Mouse (Mus musculus) lung, adult 2 months (tissue): ENCODE measurements at regions not wholly inside any gene's neighbourhood (a gene's known extent, or its start where the extent isn't known, plus 50 kb on each side); places are given as distances from the start of the nearest gene placed in this dataset.

ENCODE experiments used
- DNase-seq: peaks from one replicate; pipeline ENCODE4 v3.0.0; 2022
- H3K4me1 ChIP-seq: fragments of 200-500 bp; 2 replicates; pipeline ENCODE4 v1.6.1; 2011; ENCODE audit warnings: low read length; ENCODE audit not compliant: control insufficient read depth, insufficient read depth
- H3K4me3 ChIP-seq: fragments of 200-500 bp; replicated peaks from 2 replicates; pipeline ENCODE3; 2011; ENCODE audit warnings: low read depth, mild to moderate bottlenecking, control low read depth, low read length; ENCODE audit errors: extremely low read depth
- CTCF ChIP-seq: fragments of 200-500 bp; IDR thresholded peaks from 2 replicates; pipeline ENCODE4 v1.5.1; 2011; ENCODE audit warnings: mild to moderate bottlenecking, low read length, control low read depth; ENCODE audit not compliant: insufficient read depth
- POLR2A ChIP-seq: fragments of 200-500 bp; IDR thresholded peaks from 2 replicates; pipeline ENCODE4 v1.6.1; 2011; ENCODE audit warnings: low read depth, mild to moderate bottlenecking, control low read depth, low read length, borderline replicate concordance; ENCODE audit errors: extremely low read depth
- whole genome bisulfite sequencing: fragments of 180-500 bp; shearing (Covaris S2); methylation state at CpG from one replicate; pipeline ENCODE4 v1.1.7; 2018; 5-methylcytosine and 5-hydroxymethylcytosine counted together

- DNase-seq: no peak
- no peak overlapping the region for H3K4me3 ChIP-seq
- WGBS: 87% methylated on average over 5 of the region's 5 CpGs
- no peaks in the 10 kb centered on the region for H3K4me1 ChIP-seq
- TF ChIP-seq POLR2A (no peak), CTCF (no peak)
Observed at GRCm38 (mm10) chr5:119153086-119153485, 517.4 kb upstream of the Tbx3 start.

- WGBS: 69% methylated on average over 6 of the region's 6 CpGs
- no peak for DNase-seq
- Histone ChIP-seq H3K4me1 (peaks cover 2% of the 10 kb centered on the region; the same call in 1 of the 2 replicates), H3K4me3 (no peak overlapping the region)
- TF ChIP-seq CTCF: no peak
- TF ChIP-seq POLR2A: no peak
Observed at GRCm38 (mm10) chr5:119156638-119157037, 513.8 kb upstream of the Tbx3 start.

GRCm38 (mm10) chr5:119158171-119158570 lies 512.3 kb upstream of the Tbx3 start:
- no peak for DNase-seq
- H3K4me3 ChIP-seq: no peak overlapping the region
- peaks cover 2% of the 10 kb centered on the region; the same call in 1 of the 2 replicates for H3K4me1 ChIP-seq
- 82% methylated on average over 4 of the region's 4 CpGs for WGBS
- no peak for TF ChIP-seq CTCF
- no peak for TF ChIP-seq POLR2A

GRCm38 (mm10) chr5:119162132-119162675 lies 508.3 kb upstream of the Tbx3 start:
- WGBS: 97% methylated on average over 13 of the region's 13 CpGs
- no peak for TF ChIP-seq CTCF
- TF ChIP-seq POLR2A: no peak
- Histone ChIP-seq H3K4me1 (peaks cover 2% of the 10 kb centered on the region; the same call in 1 of the 2 replicates), H3K4me3 (no peak overlapping the region)
- no peak for DNase-seq

GRCm38 (mm10) chr5:119167718-119168117 lies 502.8 kb upstream of the Tbx3 start:
- WGBS: 50% methylated on average over 17 of the region's 17 CpGs
- Histone ChIP-seq H3K4me1 (no peaks in the 10 kb centered on the region; the same call in 1 of the 2 replicates), H3K4me3 (no peak overlapping the region)
- DNase-seq: no peak
- TF ChIP-seq POLR2A (no peak), CTCF (no peak)

- no peaks in the 10 kb centered on the region; the same call in 1 of the 2 replicates for H3K4me1 ChIP-seq
- no peak for TF ChIP-seq CTCF
- TF ChIP-seq POLR2A: no peak
- DNase-seq: no peak
- WGBS: 89% methylated on average over 7 of the region's 7 CpGs
- H3K4me3 ChIP-seq: no peak overlapping the region
Observed at GRCm38 (mm10) chr5:119169274-119169673, 501.2 kb upstream of the Tbx3 start.

- 76% methylated on average over 1 of the region's 1 CpGs for WGBS
Observed at GRCm38 (mm10) chr5:119171626-119172025, 498.8 kb upstream of the Tbx3 start.

GRCm38 (mm10) chr5:119178805-119179204 lies 491.7 kb upstream of the Tbx3 start:
- no peak for TF ChIP-seq POLR2A
- no peak for DNase-seq
- WGBS: 74% methylated on average over 9 of the region's 9 CpGs
- no peak overlapping the region for H3K4me3 ChIP-seq
- H3K4me1 ChIP-seq: peaks cover 4% of the 10 kb centered on the region; the same call in 1 of the 2 replicates

More at GRCm38 (mm10) chr5:119171626-119172025, 498.8 kb upstream of the Tbx3 start:
- no peak overlapping the region for H3K4me3 ChIP-seq
- TF ChIP-seq POLR2A (no peak), CTCF (no peak)
- H3K4me1 ChIP-seq: no peaks in the 10 kb centered on the region; the same call in 1 of the 2 replicates
- no peak for DNase-seq

- 30% methylated on average over 5 of the region's 5 CpGs for WGBS
- TF ChIP-seq POLR2A (no peak), CTCF (no peak)
- no peak for DNase-seq
- H3K4me3 ChIP-seq: no peak overlapping the region
- no peaks in the 10 kb centered on the region for H3K4me1 ChIP-seq
Observed at GRCm38 (mm10) chr5:119183545-119184047, 486.9 kb upstream of the Tbx3 start.

- Histone ChIP-seq H3K4me3 (no peak overlapping the region), H3K4me1 (no peaks in the 10 kb centered on the region)
- DNase-seq: no peak
- WGBS: 78% methylated on average over 3 of the region's 3 CpGs
- TF ChIP-seq CTCF (no peak), POLR2A (no peak)
Observed at GRCm38 (mm10) chr5:119186611-119187010, 483.9 kb upstream of the Tbx3 start.
